Mouse (Mus musculus) erythroblast, embryonic 14.5 days (primary cell): ENCODE results near the gene Rps28. TPM values are rescaled to one million over a fixed set of nuclear protein-coding genes. Genes with fewer than 3 reads are reported as not detected.
"Not testable (repeated sequence)": the region's sequence is repeated elsewhere in the genome, so short reads cannot be mapped to it uniquely, and the experiment has no call there.

Source experiments
- H3K27me3 ChIP-seq: 2 replicates; pipeline ENCODE4 v1.6.1; 2012; ENCODE audit warnings: inconsistent platforms; ENCODE audit not compliant: control insufficient read depth
- H3K36me3 ChIP-seq: 2 replicates; pipeline ENCODE4 v1.6.1; 2012; ENCODE audit warnings: mild to moderate bottlenecking, inconsistent platforms; ENCODE audit not compliant: control insufficient read depth
- H3K4me1 ChIP-seq: 2 replicates; pipeline ENCODE4 v1.6.1; 2012; ENCODE audit warnings: inconsistent platforms; ENCODE audit not compliant: control insufficient read depth
- H3K4me3 ChIP-seq: replicated peaks from 2 replicates; pipeline ENCODE3; 2012; ENCODE audit warnings: moderate library complexity, mild to moderate bottlenecking, inconsistent platforms
- H3K9me3 ChIP-seq: 2 replicates; pipeline ENCODE4 v1.6.1; 2012; ENCODE audit warnings: low read length, inconsistent platforms, mixed read lengths; ENCODE audit not compliant: control insufficient read depth
- GATA1 ChIP-seq: IDR thresholded peaks from 2 replicates; pipeline ENCODE4 v1.6.1; 2012; ENCODE audit warnings: low read length, inconsistent platforms, mixed read lengths
- TAL1 ChIP-seq: IDR thresholded peaks from 3 replicates; pipeline ENCODE4 v1.6.1; 2012; ENCODE audit warnings: low read length, inconsistent platforms, mixed read lengths
- polyA plus RNA-seq: library from polyadenylated mRNA; stranded (reverse); fragments of >175 nt; gene quantifications from 2 replicates; pipeline ENCODE4 v1.2.3, GENCODE M21; 2012

Gene Rps28
- 366 and 664 TPM in 2 replicates for polyA plus RNA-seq

- H3K27me3 ChIP-seq = no peaks in the 10 kb centered on the region
- TF ChIP-seq TAL1 = no peak
- no peak for TF ChIP-seq GATA1
- peak within 1 kb of the TSS; percentile 91 for H3K4me3 ChIP-seq
- no peaks in the 10 kb centered on the region for H3K9me3 ChIP-seq
- H3K4me1 ChIP-seq = peaks cover 46% of the 10 kb centered on the region
- H3K36me3 ChIP-seq = peaks cover 67% of the 10 kb centered on the region
Observed at GRCm38 (mm10) chr17:33824084-33824996, at the start of gene Rps28, which contains the start of gene Ndufa7. Rps28 (minus strand) TSS chr17:33824562. Ndufa7 (plus strand) TSS chr17:33824572.

- peaks cover 38% of the 10 kb centered on the region for H3K36me3 ChIP-seq
- H3K27me3 ChIP-seq, H3K4me1 ChIP-seq, H3K4me3 ChIP-seq, H3K9me3 ChIP-seq: not testable (repeated sequence)
Observed at GRCm38 (mm10) chr17:33873537-33873936, 49.2 kb upstream of the Rps28 start, which contains the start of gene Gm7029. Gm7029 (plus strand) TSS chr17:33873837.

GRCm38 (mm10) chr17:33865330-33866030, 41.1 kb upstream of the Rps28 start:
- no peak for TF ChIP-seq TAL1
- no peak for TF ChIP-seq GATA1
- no peak overlapping the region for H3K4me3 ChIP-seq

GRCm38 (mm10) chr17:33857816-33858215, 33.5 kb upstream of the Rps28 start:
- Histone ChIP-seq H3K4me3 (no peak overlapping the region), H3K9me3 (0 out of 2 replicates have a peak, but pooled peaks cover 2% of the 10 kb centered on the region), H3K4me1 (no peaks in the 10 kb centered on the region), H3K27me3 (no peaks in the 10 kb centered on the region), H3K36me3 (peaks cover 3% of the 10 kb centered on the region)
- TF ChIP-seq GATA1 = no peak
- TF ChIP-seq TAL1 = no peak

More at GRCm38 (mm10) chr17:33865330-33866030, 41.1 kb upstream of the Rps28 start:
- H3K4me1 ChIP-seq = peaks cover 7% of the 10 kb centered on the region
- H3K36me3 ChIP-seq = peaks cover 15% of the 10 kb centered on the region
- H3K27me3 ChIP-seq = no peaks in the 10 kb centered on the region
- H3K9me3 ChIP-seq = no peaks in the 10 kb centered on the region

GRCm38 (mm10) chr17:33851331-33851730, 27.0 kb upstream of the Rps28 start:
- Histone ChIP-seq H3K4me1 (peaks cover 2% of the 10 kb centered on the region; the same call in 1 of the 2 replicates), H3K9me3 (no peaks in the 10 kb centered on the region), H3K27me3 (no peaks in the 10 kb centered on the region), H3K4me3 (no peak overlapping the region), H3K36me3 (peaks cover 9% of the 10 kb centered on the region)
- TF ChIP-seq GATA1 (no peak), TAL1 (no peak)

GRCm38 (mm10) chr17:33848139-33848538, 23.8 kb upstream of the Rps28 start:
- H3K4me1 ChIP-seq = peaks cover 17% of the 10 kb centered on the region
- no peaks in the 10 kb centered on the region for H3K27me3 ChIP-seq
- no peak overlapping the region for H3K4me3 ChIP-seq
- TF ChIP-seq GATA1 (no peak), TAL1 (no peak)
- no peaks in the 10 kb centered on the region for H3K9me3 ChIP-seq
- peaks cover 9% of the 10 kb centered on the region for H3K36me3 ChIP-seq

GRCm38 (mm10) chr17:33844196-33844595, 19.8 kb upstream of the Rps28 start:
- H3K9me3 ChIP-seq = no peaks in the 10 kb centered on the region
- peaks cover 16% of the 10 kb centered on the region for H3K36me3 ChIP-seq
- H3K4me1 ChIP-seq = peaks cover 30% of the 10 kb centered on the region
- no peak for TF ChIP-seq TAL1
- H3K27me3 ChIP-seq = no peaks in the 10 kb centered on the region
- no peak overlapping the region for H3K4me3 ChIP-seq

- H3K36me3 ChIP-seq = peaks cover 24% of the 10 kb centered on the region
- TF ChIP-seq GATA1 = no peak
- TF ChIP-seq TAL1 = no peak
Observed at GRCm38 (mm10) chr17:33842966-33843795, 18.8 kb upstream of the Rps28 start, which contains the start of gene Cd320. Cd320 (plus strand) TSS chr17:33843091.

GRCm38 (mm10) chr17:33829561-33829960, 5.2 kb upstream of the Rps28 start:
- Histone ChIP-seq H3K4me1 (peaks cover 16% of the 10 kb centered on the region), H3K27me3 (no peaks in the 10 kb centered on the region), H3K4me3 (no peak overlapping the region), H3K36me3 (peaks cover 69% of the 10 kb centered on the region), H3K9me3 (no peaks in the 10 kb centered on the region)
- TF ChIP-seq TAL1 (no peak), GATA1 (no peak)

More at GRCm38 (mm10) chr17:33842966-33843795, 18.8 kb upstream of the Rps28 start, which contains the start of gene Cd320:
- no peaks in the 10 kb centered on the region for H3K9me3 ChIP-seq
- H3K27me3 ChIP-seq = no peaks in the 10 kb centered on the region
- H3K4me3 ChIP-seq = peak within 1 kb of the TSS; percentile 72
- H3K4me1 ChIP-seq = peaks cover 30% of the 10 kb centered on the region
